Mouse (Mus musculus): ENCODE results near the gene Vsx2. TPM values are rescaled to one million over a fixed set of nuclear protein-coding genes. Genes with fewer than 3 reads are reported as not detected.
A peak's percentile ranks its signal among the peaks of the same experiment; 100 is the strongest.
"Not testable (repeated sequence)": the region's sequence is repeated elsewhere in the genome, so short reads cannot be mapped to it uniquely, and the experiment has no call there.

Vsx2 gene
- total and polyA plus RNA-seq, 2 experiments from 2014 or later: not detected

DNA sequence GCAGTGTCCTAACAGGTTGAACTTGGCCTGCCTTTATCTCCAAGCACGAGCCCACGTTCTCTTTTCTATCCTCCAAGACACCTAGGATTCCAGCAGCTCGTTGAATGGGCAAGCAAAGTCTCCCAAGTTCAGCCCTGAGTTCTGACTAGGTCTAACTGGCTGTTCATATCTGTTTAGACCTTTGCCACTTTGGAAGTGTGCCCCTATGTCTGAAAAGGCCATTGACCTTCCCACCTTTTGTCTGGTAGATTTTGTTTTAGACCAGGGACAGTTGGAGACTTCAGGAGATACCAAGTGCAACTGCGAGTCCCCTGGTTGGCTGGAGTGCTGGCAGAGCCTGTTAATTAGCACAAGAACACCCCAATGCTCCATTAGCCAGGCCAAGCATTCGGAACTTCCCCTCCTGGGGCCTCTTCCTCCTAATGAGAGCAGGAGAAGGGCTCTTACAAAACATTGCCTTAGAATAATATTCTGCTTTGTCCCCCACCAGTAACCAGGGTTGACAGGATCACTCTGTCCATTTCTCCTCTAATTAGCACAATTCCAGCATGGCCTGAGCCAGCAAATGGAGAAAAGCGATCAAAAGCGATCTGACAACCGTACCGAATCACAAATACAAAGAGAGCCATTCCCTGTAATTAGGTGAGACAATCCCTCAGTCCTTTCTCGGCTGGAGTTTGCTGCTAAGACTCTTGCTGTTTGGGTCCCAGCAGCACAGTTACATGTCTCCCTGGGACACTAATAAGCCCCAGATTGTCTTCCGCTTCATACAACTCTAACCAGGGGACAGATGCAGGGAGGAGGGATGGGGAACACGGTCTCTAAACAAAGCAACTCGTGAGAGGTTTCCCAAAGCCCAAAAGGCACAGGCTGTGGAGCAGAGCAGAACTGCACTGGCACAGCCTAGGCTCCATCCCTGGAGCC lies 37.4 kb upstream of the Vsx2 start:
- ATAC-seq (ENCODE audit: insufficient read depth, low read depth) (no peak), DNase-seq (ENCODE audit: low spot score) (no peak)
- Histone ChIP-seq H3K27ac (ENCODE audit: low read depth) (no peak overlapping the region), H3K9me3 (replicated peaks; ENCODE audit: control insufficient read depth, low read length) (no peaks in the 10 kb centered on the region), H3K36me3 (replicated peaks; ENCODE audit: control insufficient read depth, insufficient read depth, low read length) (peaks cover 20% of the 10 kb centered on the region), H3K27me3 (ENCODE audit: control insufficient read depth, insufficient read depth, low read length) (no peaks in the 10 kb centered on the region), H3K4me2 (ENCODE audit: low read depth, low read length) (no peak overlapping the region), H3K4me1 (ENCODE audit: control insufficient read depth, insufficient read depth) (no peaks in the 10 kb centered on the region), H3K9ac (replicated peaks; ENCODE audit: low read depth, low read length) (no peak overlapping the region), H3K4me3 (ENCODE audit: low read depth, low read length) (no peak overlapping the region)
- WGBS: 80% methylated on average over 13 of the region's 13 CpGs
- TF ChIP-seq CTCF (IDR thresholded peaks at IDR 0.05; ENCODE audit: low read depth) (no peak), EP300 (IDR thresholded peaks at IDR 0.05; ENCODE audit: low read depth) (no peak)

DNA sequence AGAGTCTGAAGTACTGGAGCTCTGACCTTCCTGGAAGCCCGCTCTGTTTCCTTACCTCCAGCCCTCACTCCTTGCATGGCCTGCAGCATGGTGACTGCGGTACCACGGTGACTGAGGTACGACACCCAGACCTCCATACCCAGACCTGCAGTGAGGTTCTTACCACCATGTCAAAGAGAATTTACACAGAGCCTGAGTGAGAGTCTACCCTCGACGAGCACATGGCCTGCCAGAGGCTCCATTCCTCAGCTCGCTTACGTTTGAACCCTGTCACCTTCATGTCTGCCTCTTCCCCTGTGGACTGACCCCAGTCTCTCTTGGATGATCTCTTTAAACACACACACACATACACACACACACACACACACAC lies 36.7 kb upstream of the Vsx2 start:
- Histone ChIP-seq H3K27ac (ENCODE audit: low read depth) (no peak overlapping the region), H3K27me3 (ENCODE audit: control insufficient read depth, insufficient read depth, low read length) (no peaks in the 10 kb centered on the region), H3K4me2 (ENCODE audit: low read depth, low read length) (no peak overlapping the region), H3K36me3 (replicated peaks; ENCODE audit: control insufficient read depth, insufficient read depth, low read length) (peaks cover 20% of the 10 kb centered on the region), H3K9ac (replicated peaks; ENCODE audit: low read depth, low read length) (no peak overlapping the region), H3K4me3 (ENCODE audit: low read depth, low read length) (no peak overlapping the region), H3K4me1 (ENCODE audit: control insufficient read depth, insufficient read depth) (no peaks in the 10 kb centered on the region), H3K9me3 (replicated peaks; ENCODE audit: control insufficient read depth, low read length) (no peaks in the 10 kb centered on the region)
- ATAC-seq (ENCODE audit: insufficient read depth, low read depth) (no peak), DNase-seq (ENCODE audit: low spot score) (no peak)
- TF ChIP-seq CTCF (IDR thresholded peaks at IDR 0.05; ENCODE audit: low read depth) (no peak), EP300 (IDR thresholded peaks at IDR 0.05; ENCODE audit: low read depth) (no peak)
- 88% methylated on average over 8 of the region's 8 CpGs for WGBS

DNA sequence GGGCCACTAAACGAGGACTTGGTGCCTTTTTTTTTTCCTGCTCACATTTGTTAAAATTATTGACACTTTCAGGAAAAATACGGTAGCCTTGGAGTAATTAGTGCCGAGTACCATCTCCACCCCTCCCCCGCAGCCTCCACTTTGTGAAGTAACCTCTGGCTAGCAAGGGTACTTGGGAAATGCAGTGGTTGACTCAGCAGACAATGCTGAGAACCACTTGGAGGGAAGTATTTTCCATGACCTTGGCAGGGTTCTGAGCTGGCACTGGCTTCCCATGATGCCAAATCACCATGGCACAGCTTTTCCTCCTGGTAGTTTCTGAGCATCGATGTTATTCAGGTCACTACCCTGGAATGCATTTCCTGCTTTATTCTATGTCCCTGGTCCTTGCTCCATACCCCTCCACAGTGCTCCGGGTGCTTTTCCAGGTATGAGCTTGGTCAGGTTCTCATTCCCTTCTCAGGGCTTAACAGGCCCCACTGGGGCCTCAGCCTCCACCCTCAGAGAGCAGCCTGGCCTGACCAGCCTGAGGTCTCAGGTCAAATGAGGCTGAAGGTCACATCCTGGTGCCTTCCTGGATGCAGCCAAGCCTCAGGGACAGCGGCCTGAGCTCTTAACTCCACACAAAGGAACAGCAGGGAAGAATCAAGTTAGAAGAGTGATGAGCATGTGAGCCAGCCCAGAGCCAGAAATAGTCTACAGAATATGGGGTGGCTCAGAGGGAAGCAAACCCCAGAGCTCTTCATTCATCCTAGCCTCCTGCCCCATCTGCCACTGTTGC lies 35.7 kb upstream of the Vsx2 start:
- TF ChIP-seq CTCF (IDR thresholded peaks at IDR 0.05; ENCODE audit: low read depth): no peak
- no peak for TF ChIP-seq EP300 (IDR thresholded peaks at IDR 0.05; ENCODE audit: low read depth)
- DNase-seq (ENCODE audit: low spot score) (no peak), ATAC-seq (ENCODE audit: insufficient read depth, low read depth) (no peak)
- Histone ChIP-seq H3K4me1 (ENCODE audit: control insufficient read depth, insufficient read depth) (no peaks in the 10 kb centered on the region), H3K4me3 (ENCODE audit: low read depth, low read length) (no peak overlapping the region), H3K27me3 (ENCODE audit: control insufficient read depth, insufficient read depth, low read length) (no peaks in the 10 kb centered on the region), H3K9me3 (replicated peaks; ENCODE audit: control insufficient read depth, low read length) (no peaks in the 10 kb centered on the region), H3K36me3 (replicated peaks; ENCODE audit: control insufficient read depth, insufficient read depth, low read length) (peaks cover 20% of the 10 kb centered on the region), H3K4me2 (ENCODE audit: low read depth, low read length) (no peak overlapping the region), H3K27ac (ENCODE audit: low read depth) (no peak overlapping the region), H3K9ac (replicated peaks; ENCODE audit: low read depth, low read length) (no peak overlapping the region)
- 68% methylated on average over 7 of the region's 7 CpGs for whole genome bisulfite sequencing

DNA sequence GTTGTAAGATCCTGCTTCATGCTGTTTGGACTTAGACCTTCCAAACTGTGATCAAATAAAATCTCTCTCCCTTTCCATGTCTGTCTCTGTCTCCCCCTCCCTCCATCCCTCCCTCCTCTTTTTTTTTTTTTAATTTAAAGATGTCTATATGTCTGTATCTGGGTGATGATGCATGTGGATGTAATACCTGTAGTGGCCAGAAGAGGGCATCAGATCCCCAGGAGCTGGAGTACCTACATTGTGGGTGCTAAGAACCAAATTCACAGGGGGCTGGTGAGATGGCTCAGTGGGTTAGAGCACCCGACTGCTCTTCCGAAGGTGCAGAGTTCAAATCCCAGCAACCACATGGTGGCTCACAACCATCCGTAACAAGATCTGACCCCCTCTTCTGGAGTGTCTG lies 30.0 kb upstream of the Vsx2 start:
- H3K4me1 ChIP-seq (ENCODE audit: control insufficient read depth, insufficient read depth); ATAC-seq (ENCODE audit: insufficient read depth, low read depth); H3K4me3 ChIP-seq (ENCODE audit: low read depth, low read length); H3K36me3 ChIP-seq (replicated peaks; ENCODE audit: control insufficient read depth, insufficient read depth, low read length); H3K4me2 ChIP-seq (ENCODE audit: low read depth, low read length); H3K9me3 ChIP-seq (replicated peaks; ENCODE audit: control insufficient read depth, low read length); H3K9ac ChIP-seq (replicated peaks; ENCODE audit: low read depth, low read length); DNase-seq (ENCODE audit: low spot score); H3K27me3 ChIP-seq (ENCODE audit: control insufficient read depth, insufficient read depth, low read length); H3K27ac ChIP-seq (ENCODE audit: low read depth): not testable (repeated sequence)
- TF ChIP-seq CTCF (IDR thresholded peaks at IDR 0.05; ENCODE audit: low read depth): peak; percentile 24
- 87% methylated on average over 2 of the region's 3 CpGs for WGBS

DNA sequence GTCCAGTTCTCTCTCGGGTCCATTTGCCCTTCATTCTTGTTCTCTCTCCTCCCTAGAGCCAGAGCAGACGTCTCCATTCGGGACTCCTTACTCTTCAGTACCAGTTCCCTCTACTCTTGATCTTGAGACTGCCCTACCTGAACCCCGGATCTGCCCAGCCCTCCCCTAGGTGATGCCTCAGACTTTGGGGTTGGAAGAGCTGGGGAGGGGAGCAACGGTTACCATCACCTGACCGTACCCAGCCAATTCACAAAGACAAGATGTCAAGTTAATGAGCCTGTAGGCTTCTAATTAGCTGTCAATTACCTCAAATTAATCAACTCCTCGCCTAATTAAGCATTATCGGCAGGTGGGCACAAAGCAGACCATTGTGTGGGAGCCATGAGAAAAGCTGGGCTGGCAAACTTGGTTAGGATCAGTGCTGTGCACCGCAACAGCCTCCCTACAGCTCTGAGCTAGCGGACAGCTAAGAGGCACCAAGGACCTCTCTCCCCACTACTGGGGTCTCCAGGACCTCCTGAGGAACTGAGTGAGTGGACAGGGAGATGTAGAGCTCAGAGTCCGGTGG lies 28.1 kb upstream of the Vsx2 start:
- no peak overlapping the region for H3K4me2 ChIP-seq (ENCODE audit: low read depth, low read length)
- H3K27me3 ChIP-seq (ENCODE audit: control insufficient read depth, insufficient read depth, low read length): no peaks in the 10 kb centered on the region
- ATAC-seq (ENCODE audit: insufficient read depth, low read depth): no peak
- no peaks in the 10 kb centered on the region for H3K4me1 ChIP-seq (ENCODE audit: control insufficient read depth, insufficient read depth)
- no peak overlapping the region for H3K4me3 ChIP-seq (ENCODE audit: low read depth, low read length)
- TF ChIP-seq EP300 (IDR thresholded peaks at IDR 0.05; ENCODE audit: low read depth): no peak
- no peak for TF ChIP-seq CTCF (IDR thresholded peaks at IDR 0.05; ENCODE audit: low read depth)
- H3K9ac ChIP-seq (replicated peaks; ENCODE audit: low read depth, low read length): no peak overlapping the region
- H3K36me3 ChIP-seq (replicated peaks; ENCODE audit: control insufficient read depth, insufficient read depth, low read length): no peaks in the 10 kb centered on the region
- no peaks in the 10 kb centered on the region for H3K9me3 ChIP-seq (replicated peaks; ENCODE audit: control insufficient read depth, low read length)
- WGBS: 83% methylated on average over 11 of the region's 11 CpGs
- no peak for DNase-seq (ENCODE audit: low spot score)
- H3K27ac ChIP-seq (ENCODE audit: low read depth): no peak overlapping the region
